Mouse (Mus musculus) lung, adult 18-20 months (tissue): Measurements from ENCODE around the gene Gm20388.

Source experiments
- DNase-seq, 2 experiments: peaks; one replicate each; pipeline ENCODE4 v3.0.0; 2022; ENCODE audit warnings: mixed read lengths in 2 of 2

Gm20388 gene

GRCm38 (mm10) chr8:124321227-124321840 lies 4410.7 kb downstream of the Gm20388 start:
- DNase-seq: no peak

GRCm38 (mm10) chr8:124323356-124323755 lies 4412.7 kb downstream of the Gm20388 start:
- no peak for DNase-seq

GRCm38 (mm10) chr8:124328259-124328658 lies 4417.6 kb downstream of the Gm20388 start:
- DNase-seq: peak in 1 of 2 experiments; percentile 24

- no peak for DNase-seq
Measured at GRCm38 (mm10) chr8:124329690-124330089, 4419.0 kb downstream of the Gm20388 start.

GRCm38 (mm10) chr8:124330433-124330832 lies 4419.8 kb downstream of the Gm20388 start:
- no peak for DNase-seq

GRCm38 (mm10) chr8:124331094-124331493 lies 4420.5 kb downstream of the Gm20388 start:
- DNase-seq: no peak

- DNase-seq: no peak
Measured at GRCm38 (mm10) chr8:124331706-124332105, 4421.1 kb downstream of the Gm20388 start.

GRCm38 (mm10) chr8:124336302-124336701 lies 4425.7 kb downstream of the Gm20388 start:
- no peak for DNase-seq

GRCm38 (mm10) chr8:124339742-124340141 lies 4429.1 kb downstream of the Gm20388 start:
- DNase-seq: no peak

GRCm38 (mm10) chr8:124340360-124341068 lies 4429.9 kb downstream of the Gm20388 start:
- peak; percentile 51 to 67 for DNase-seq

- no peak for DNase-seq
Measured at GRCm38 (mm10) chr8:124343151-124343550, 4432.5 kb downstream of the Gm20388 start.

GRCm38 (mm10) chr8:124343991-124344390 lies 4433.4 kb downstream of the Gm20388 start:
- no peak for DNase-seq

GRCm38 (mm10) chr8:124345098-124345497 lies 4434.5 kb downstream of the Gm20388 start:
- peak in 1 of 2 experiments; percentile 46 for DNase-seq

GRCm38 (mm10) chr8:124346852-124347523 lies 4436.3 kb downstream of the Gm20388 start:
- DNase-seq: peak; percentile 43 to 45

- no peak for DNase-seq
Measured at GRCm38 (mm10) chr8:124348087-124348486, 4437.4 kb downstream of the Gm20388 start.

GRCm38 (mm10) chr8:124349663-124350062 lies 4439.0 kb downstream of the Gm20388 start:
- DNase-seq: peak; percentile 66 to 71

GRCm38 (mm10) chr8:124351636-124352035 lies 4441.0 kb downstream of the Gm20388 start:
- DNase-seq: no peak

- no peak for DNase-seq
Measured at GRCm38 (mm10) chr8:124360911-124361310, 4450.3 kb downstream of the Gm20388 start.

- no peak for DNase-seq
Measured at GRCm38 (mm10) chr8:124361773-124362427, 4451.3 kb downstream of the Gm20388 start.

GRCm38 (mm10) chr8:124362589-124362988 lies 4451.9 kb downstream of the Gm20388 start:
- DNase-seq: no peak

GRCm38 (mm10) chr8:124363337-124363736 lies 4452.7 kb downstream of the Gm20388 start:
- no peak for DNase-seq

- peak; percentile 49 to 59 for DNase-seq
Measured at GRCm38 (mm10) chr8:124368213-124368612, 4457.6 kb downstream of the Gm20388 start.
